Mouse (Mus musculus) regulatory T cell (primary cell): ENCODE results near the gene Lrrc8a.

Experiments
- in situ Hi-C: fragments of 300-600 bp; cut with MboI, MseI; formaldehyde crosslinking; loops from one replicate; pipeline ENCODE4 v1.15.1; 2025; ENCODE audit warnings: high pct_unique_total_duplicates

The Lrrc8a gene

DNA sequence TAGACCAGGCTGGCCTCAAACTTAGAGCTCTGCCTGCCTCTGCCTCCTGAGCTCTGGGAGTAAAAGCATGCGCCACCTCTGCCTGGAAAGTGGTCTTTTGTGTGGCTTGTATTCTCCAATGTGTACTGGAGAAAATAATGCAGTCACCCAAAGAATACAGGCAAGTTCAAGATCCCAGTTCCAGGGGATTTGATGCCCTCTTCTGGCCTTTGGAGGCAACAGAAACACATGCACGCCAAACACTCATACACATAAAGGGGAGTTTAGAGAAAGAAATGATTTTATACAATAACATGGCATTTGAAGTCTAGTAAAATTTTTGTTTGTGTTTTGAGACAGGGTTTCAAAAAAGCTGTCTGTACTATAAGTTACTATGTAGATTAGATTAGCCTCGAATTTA lies 62.0 kb downstream of the Lrrc8a start:
- in situ Hi-C loops: no loop called here

DNA sequence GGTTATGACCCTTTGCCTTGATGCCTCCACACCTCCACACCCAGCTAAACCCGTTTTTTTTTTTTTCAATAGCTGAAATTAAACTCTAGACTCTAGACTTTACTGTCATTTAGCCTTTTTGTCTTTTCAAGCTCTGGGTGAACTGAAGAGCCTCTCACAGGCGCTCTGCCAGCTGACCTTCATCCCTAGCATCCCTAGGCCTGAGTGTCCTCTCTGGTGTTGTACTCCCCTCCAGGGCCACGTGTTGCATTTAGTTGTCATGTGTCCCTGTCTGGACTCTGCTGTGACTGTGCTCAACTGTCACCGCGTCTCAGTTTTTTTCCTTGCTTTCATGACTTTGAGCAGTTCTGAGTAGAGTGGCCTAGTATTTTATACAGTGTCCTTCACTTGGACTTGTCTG lies 62.5 kb downstream of the Lrrc8a start:
- in situ Hi-C loops: loop anchor here (25.0 kb wide), 1 partner anchor 1138 kb away; no protein-coding TSS in a partner anchor

DNA sequence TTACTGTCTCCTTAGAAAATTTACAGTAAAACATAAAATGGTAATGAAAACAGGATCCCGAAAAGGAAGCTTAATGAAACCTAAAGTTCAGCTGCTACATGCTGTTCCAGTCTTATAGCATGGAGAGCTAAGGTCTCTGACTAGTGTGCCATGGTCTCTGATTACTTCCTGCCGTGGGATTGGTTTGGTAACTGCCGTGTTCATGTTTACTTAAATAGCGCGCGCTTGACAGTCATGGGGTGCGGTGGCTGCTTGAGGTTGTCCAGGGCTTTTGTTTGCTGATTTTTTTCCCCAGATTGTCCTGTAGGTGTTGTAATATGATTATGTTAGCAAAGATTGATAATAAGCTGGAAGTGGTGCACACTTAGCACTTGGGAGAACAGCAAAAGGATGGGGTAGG lies 68.6 kb downstream of the Lrrc8a start:
- in situ Hi-C loops: loop anchor here (5.0 to 25.0 kb wide), 2 partner anchors 309 to 1144 kb away; no protein-coding TSS in a partner anchor

DNA sequence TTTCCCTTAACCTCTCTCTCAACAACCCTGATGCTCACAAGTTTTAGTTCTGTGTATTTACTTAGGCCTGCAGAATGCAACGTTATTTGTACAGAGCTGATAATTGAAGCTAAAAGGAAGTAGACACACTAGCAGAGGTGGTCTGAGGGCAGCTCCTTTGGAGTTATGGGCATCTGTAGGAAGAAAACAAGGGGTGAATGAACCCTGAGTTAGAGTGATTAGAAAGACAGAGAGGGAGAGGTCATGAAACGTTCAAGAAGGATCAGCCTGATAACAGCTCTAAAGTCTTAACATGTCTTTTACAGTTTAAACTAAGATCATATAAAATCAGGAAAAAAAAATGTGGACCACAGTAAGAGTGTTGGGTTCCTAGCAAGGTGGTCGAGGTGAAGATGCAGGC lies 71.8 kb downstream of the Lrrc8a start:
- in situ Hi-C loops: loop anchor here (5.0 to 25.0 kb wide), 2 partner anchors 312 to 1147 kb away; no protein-coding TSS in a partner anchor

DNA sequence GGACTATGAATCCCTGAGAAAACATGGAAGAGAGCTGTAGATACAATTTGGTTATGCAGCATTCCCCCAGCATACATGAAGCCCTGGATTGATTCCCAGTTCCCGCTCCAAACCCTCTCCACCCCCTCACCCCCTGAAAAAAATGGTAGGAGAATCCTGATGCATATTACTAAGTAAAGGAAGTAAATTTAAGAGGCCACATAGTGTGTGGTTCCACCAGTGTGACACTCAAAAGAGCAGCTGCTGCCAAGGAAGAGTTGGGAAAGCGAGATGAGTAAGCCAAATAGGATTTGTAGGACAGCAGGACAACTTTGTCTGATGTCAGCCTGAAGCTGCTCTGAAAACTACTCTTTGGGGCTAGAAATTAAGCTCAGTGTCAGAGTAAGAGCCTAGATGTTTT lies 74.0 kb downstream of the Lrrc8a start:
- in situ Hi-C loops: loop anchor here (25.0 kb wide), 1 partner anchor 1149 kb away; no protein-coding TSS in a partner anchor
